Mouse (Mus musculus) embryonic facial prominence, embryonic 11.5 days (tissue): ENCODE data around the gene Fntb. TPM values are rescaled to one million over a fixed set of nuclear protein-coding genes. Genes with fewer than 3 reads are reported as not detected.

Experiments used
- ATAC-seq: fragments of 200-750 bp; cut with Nextera tagmentation; replicated peaks from 2 replicates; pipeline ENCODE4 v1.8.0; 2017; ENCODE audit warnings: low read depth; ENCODE audit not compliant: insufficient number of reproducible peaks, low FRiP score, low TSS enrichment
- DNase-seq: peaks from one replicate; pipeline ENCODE4 v3.0.0-alpha.2; 2015; ENCODE audit warnings: low spot score
- H3K27ac ChIP-seq: fragments of 300-500 bp; sonication (generic); replicated peaks from 2 replicates; pipeline ENCODE4 v1.5.1; 2014; ENCODE audit warnings: mild to moderate bottlenecking, low read depth, low read length, control low read depth
- H3K27me3 ChIP-seq: fragments of 300-500 bp; sonication (generic); 2 replicates; pipeline ENCODE4 v1.6.1; 2014; ENCODE audit warnings: mild to moderate bottlenecking, low read length, moderate library complexity, mixed read lengths; ENCODE audit not compliant: control insufficient read depth, insufficient read depth
- H3K36me3 ChIP-seq: fragments of 300-500 bp; sonication (generic); replicated peaks from 2 replicates; pipeline ENCODE4 v1.6.1; 2014; ENCODE audit warnings: low read depth, mild to moderate bottlenecking, low read length, moderate library complexity, mixed read lengths; ENCODE audit not compliant: control insufficient read depth, insufficient read depth
- H3K4me1 ChIP-seq: fragments of 300-500 bp; sonication (generic); 2 replicates; pipeline ENCODE4 v1.6.1; 2014; ENCODE audit warnings: low read length, mixed read lengths; ENCODE audit not compliant: control insufficient read depth, insufficient read depth
- H3K4me2 ChIP-seq: fragments of 300-500 bp; sonication (generic); 2 replicates; pipeline ENCODE4 v1.6.1; 2014; ENCODE audit warnings: low read depth, mild to moderate bottlenecking, control low read depth, low read length, moderate library complexity
- H3K4me3 ChIP-seq: fragments of 300-500 bp; sonication (generic); 2 replicates; pipeline ENCODE4 v1.5.1; 2014; ENCODE audit warnings: low read depth, low read length, control low read depth
- H3K9ac ChIP-seq: fragments of 300-500 bp; sonication (generic); replicated peaks from 2 replicates; pipeline ENCODE4 v1.6.1; 2014; ENCODE audit warnings: mild to moderate bottlenecking, control low read depth, low read length
- H3K9me3 ChIP-seq: fragments of 300-500 bp; sonication (generic); replicated peaks from 2 replicates; pipeline ENCODE4 v1.6.1; 2016; ENCODE audit warnings: mild to moderate bottlenecking, low read length, inconsistent platforms, mixed read lengths; ENCODE audit not compliant: control insufficient read depth
- WGBS: fragments of 180-500 bp; shearing (Covaris S2); extraction: QIAGEN DNeasy Blood & Tissue Kit; methylation state at CpG from one replicate; pipeline ENCODE4 v1.1.7; 2014; 5-methylcytosine and 5-hydroxymethylcytosine counted together
- polyA plus RNA-seq: library from polyadenylated mRNA; unstranded; fragments of >200 nt; fragmentation: Nextera tagmentation; extraction: Ambion mirVana; gene quantifications from 2 replicates; pipeline ENCODE4 v1.2.1, GENCODE M21; 2014

Gene Fntb
- polyA plus RNA-seq, 1 experiment from 2014 or later, result 47.7 TPM

GRCm38 (mm10) chr12:76934438-76934837, 169.0 kb downstream of the Fntb start:
- WGBS, result 87% methylated on average over 3 of the region's 3 CpGs
- ATAC-seq, result no peak
- Histone ChIP-seq H3K9me3 (no peaks in the 10 kb centered on the region), H3K9ac (no peak overlapping the region), H3K4me1 (no peaks in the 10 kb centered on the region), H3K36me3 (no peaks in the 10 kb centered on the region; the same call in 1 of the 2 replicates), H3K27ac (no peak overlapping the region), H3K4me3 (no peak overlapping the region), H3K4me2 (no peak overlapping the region), H3K27me3 (no peaks in the 10 kb centered on the region)
- no peak for DNase-seq

GRCm38 (mm10) chr12:76936211-76936610, 170.8 kb downstream of the Fntb start:
- H3K4me1 ChIP-seq, result no peaks in the 10 kb centered on the region
- no peak overlapping the region for H3K9ac ChIP-seq
- no peak overlapping the region for H3K4me2 ChIP-seq
- H3K27ac ChIP-seq, result no peak overlapping the region
- no peak overlapping the region for H3K4me3 ChIP-seq
- DNase-seq, result no peak
- no peaks in the 10 kb centered on the region for H3K27me3 ChIP-seq
- peaks cover 3% of the 10 kb centered on the region; the same call in 1 of the 2 replicates for H3K36me3 ChIP-seq
- ATAC-seq, result no peak
- H3K9me3 ChIP-seq, result no peaks in the 10 kb centered on the region
- 89% methylated on average over 10 of the region's 10 CpGs for WGBS

GRCm38 (mm10) chr12:76938013-76938412, 172.6 kb downstream of the Fntb start:
- Histone ChIP-seq H3K9ac (no peak overlapping the region), H3K4me1 (no peaks in the 10 kb centered on the region), H3K27ac (no peak overlapping the region), H3K36me3 (peaks cover 3% of the 10 kb centered on the region; the same call in 1 of the 2 replicates), H3K27me3 (no peaks in the 10 kb centered on the region), H3K9me3 (no peaks in the 10 kb centered on the region), H3K4me2 (no peak overlapping the region), H3K4me3 (no peak overlapping the region)
- DNase-seq (no peak), ATAC-seq (no peak)
- 93% methylated on average over 6 of the region's 6 CpGs for WGBS

- no peaks in the 10 kb centered on the region for H3K4me1 ChIP-seq
- no peak overlapping the region for H3K9ac ChIP-seq
- H3K9me3 ChIP-seq, result no peaks in the 10 kb centered on the region
- WGBS, result 78% methylated on average over 2 of the region's 2 CpGs
- peaks cover 3% of the 10 kb centered on the region; the same call in 1 of the 2 replicates for H3K36me3 ChIP-seq
- ATAC-seq (no peak), DNase-seq (no peak)
- no peak overlapping the region for H3K4me3 ChIP-seq
- no peaks in the 10 kb centered on the region for H3K27me3 ChIP-seq
- H3K27ac ChIP-seq, result no peak overlapping the region
- no peak overlapping the region for H3K4me2 ChIP-seq
These were observed 176.1 kb downstream of the Fntb start for GRCm38 (mm10) chr12:76941524-76941923.

- WGBS, result 73% methylated on average over 2 of the region's 2 CpGs
- no peak for DNase-seq
- no peak overlapping the region for H3K4me3 ChIP-seq
- H3K36me3 ChIP-seq, result peaks cover 4% of the 10 kb centered on the region
- no peaks in the 10 kb centered on the region for H3K9me3 ChIP-seq
- no peak overlapping the region for H3K27ac ChIP-seq
- H3K27me3 ChIP-seq, result no peaks in the 10 kb centered on the region
- ATAC-seq, result no peak
- H3K9ac ChIP-seq, result no peak overlapping the region
- H3K4me1 ChIP-seq, result no peaks in the 10 kb centered on the region
- no peak overlapping the region for H3K4me2 ChIP-seq
These were observed 177.1 kb downstream of the Fntb start for GRCm38 (mm10) chr12:76942476-76942875.

- WGBS, result 82% methylated on average over 3 of the region's 3 CpGs
- no peaks in the 10 kb centered on the region for H3K27me3 ChIP-seq
- DNase-seq, result no peak
- no peaks in the 10 kb centered on the region for H3K9me3 ChIP-seq
- H3K27ac ChIP-seq, result no peak overlapping the region
- H3K36me3 ChIP-seq, result peaks cover 5% of the 10 kb centered on the region
- H3K4me1 ChIP-seq, result no peaks in the 10 kb centered on the region
- no peak overlapping the region for H3K4me3 ChIP-seq
- H3K4me2 ChIP-seq, result no peak overlapping the region
- no peak overlapping the region for H3K9ac ChIP-seq
- no peak for ATAC-seq
These were observed 177.7 kb downstream of the Fntb start for GRCm38 (mm10) chr12:76943046-76943445.

GRCm38 (mm10) chr12:76943466-76943865, 178.1 kb downstream of the Fntb start:
- DNase-seq (no peak), ATAC-seq (no peak)
- no peaks in the 10 kb centered on the region for H3K4me1 ChIP-seq
- no peak overlapping the region for H3K27ac ChIP-seq
- 90% methylated on average over 6 of the region's 6 CpGs for WGBS
- H3K9me3 ChIP-seq, result no peaks in the 10 kb centered on the region
- H3K36me3 ChIP-seq, result peaks cover 5% of the 10 kb centered on the region
- H3K9ac ChIP-seq, result no peak overlapping the region
- no peak overlapping the region for H3K4me3 ChIP-seq
- H3K27me3 ChIP-seq, result no peaks in the 10 kb centered on the region
- no peak overlapping the region for H3K4me2 ChIP-seq

GRCm38 (mm10) chr12:76947487-76947886, 182.1 kb downstream of the Fntb start:
- Histone ChIP-seq H3K27ac (no peak overlapping the region), H3K9me3 (no peaks in the 10 kb centered on the region), H3K4me2 (no peak overlapping the region), H3K4me1 (no peaks in the 10 kb centered on the region), H3K4me3 (no peak overlapping the region), H3K27me3 (no peaks in the 10 kb centered on the region), H3K36me3 (peaks cover 9% of the 10 kb centered on the region), H3K9ac (no peak overlapping the region)
- 94% methylated on average over 3 of the region's 3 CpGs for WGBS
- no peak for ATAC-seq
- DNase-seq, result no peak
